Mouse (Mus musculus): ENCODE results near the gene Hist1h2ae.
"Not testable (repeated sequence)": the region's sequence is repeated elsewhere in the genome, so short reads cannot be mapped to it uniquely, and the experiment has no call there.

Gene Hist1h2ae

GRCm38 (mm10) chr13:23570261-23571021, 579 bp downstream of the Hist1h2ae start:
- in situ Hi-C loops (cut with MboI, MseI): loop anchor here (5.0 to 25.0 kb wide), 5 partner anchors 112 to 1853 kb away; partner anchors contain the start of genes Hist1h2ac (in 1 of the 2), Hist1h2ah (in 1 of the 2), Hist1h2ai (in 1 of the 2) and Hist1h2ao (in 1 of the 2)

GRCm38 (mm10) chr13:23564482-23564881, 6.5 kb downstream of the Hist1h2ae start:
- in situ Hi-C loops (cut with MboI, MseI): loop anchor here in 1 of 2 experiments (25.0 kb wide), 1 partner anchor 1752 kb away; the partner anchor contains the start of genes Hist1h2ao, Hist1h2bq and Hist1h4m

- in situ Hi-C loops (cut with MboI, MseI): loop anchor here in 1 of 2 experiments (25.0 kb wide), 1 partner anchor 1751 kb away; the partner anchor contains the start of genes Hist1h2ao, Hist1h2bq and Hist1h4m
Observed at GRCm38 (mm10) chr13:23562699-23563462, 8.1 kb downstream of the Hist1h2ae start.

- in situ Hi-C loops (cut with MboI, MseI): loop anchor here in 1 of 2 experiments (25.0 kb wide), 1 partner anchor 1750 kb away; the partner anchor contains the start of genes Hist1h2ao, Hist1h2bq and Hist1h4m
Observed at GRCm38 (mm10) chr13:23561883-23562659, 8.9 kb downstream of the Hist1h2ae start, which contains the start of gene Hist1h3e. TSS of gene Hist1h3e (minus strand) at chr13:23562369.

- in situ Hi-C loops (cut with MboI, MseI): loop anchor here in 1 of 2 experiments (25.0 kb wide), 1 partner anchor 1749 kb away; the partner anchor contains the start of genes Hist1h2ao, Hist1h2bq and Hist1h4m
Observed at GRCm38 (mm10) chr13:23561531-23561882, 9.5 kb downstream of the Hist1h2ae start.

GRCm38 (mm10) chr13:23560699-23561098, 10.3 kb downstream of the Hist1h2ae start:
- in situ Hi-C loops (cut with MboI, MseI): loop anchor here in 1 of 2 experiments (25.0 kb wide), 1 partner anchor 1748 kb away; the partner anchor contains the start of genes Hist1h2ao, Hist1h2bq and Hist1h4m

- in situ Hi-C loops (cut with MboI, MseI): loop anchor here (10.0 to 25.0 kb wide), 2 partner anchors 1512 to 1745 kb away; partner anchors contain the start of genes Hist1h2ag (in 1 of the 2), Hist1h2ao (in 1 of the 2), Hist1h2bj (in 1 of the 2) and Hist1h2bq (in 1 of the 2)
Observed at GRCm38 (mm10) chr13:23556906-23557305, 14.1 kb downstream of the Hist1h2ae start.

GRCm38 (mm10) chr13:23555839-23556416, 15.1 kb downstream of the Hist1h2ae start:
- in situ Hi-C loops (cut with MboI, MseI): loop anchor here (10.0 to 25.0 kb wide), 2 partner anchors 1511 to 1744 kb away; partner anchors contain the start of genes Hist1h2ag (in 1 of the 2), Hist1h2ao (in 1 of the 2), Hist1h2bj (in 1 of the 2) and Hist1h2bq (in 1 of the 2)

GRCm38 (mm10) chr13:23554925-23555838, 15.8 kb downstream of the Hist1h2ae start:
- in situ Hi-C loops (cut with MboI, MseI): loop anchor here (10.0 to 25.0 kb wide), 2 partner anchors 1510 to 1743 kb away; partner anchors contain the start of genes Hist1h2ag (in 1 of the 2), Hist1h2ao (in 1 of the 2), Hist1h2bj (in 1 of the 2) and Hist1h2bq (in 1 of the 2)

- in situ Hi-C loops (cut with MboI, MseI): loop anchor here (10.0 to 25.0 kb wide), 2 partner anchors 1510 to 1742 kb away; partner anchors contain the start of genes Hist1h2ag (in 1 of the 2), Hist1h2ao (in 1 of the 2), Hist1h2bj (in 1 of the 2) and Hist1h2bq (in 1 of the 2)
Observed at GRCm38 (mm10) chr13:23554393-23554792, 16.6 kb downstream of the Hist1h2ae start.

- in situ Hi-C loops (cut with MboI, MseI): loop anchor here (10.0 to 25.0 kb wide), 2 partner anchors 1508 to 1741 kb away; partner anchors contain the start of genes Hist1h2ag (in 1 of the 2), Hist1h2ao (in 1 of the 2), Hist1h2bj (in 1 of the 2) and Hist1h2bq (in 1 of the 2)
Observed at GRCm38 (mm10) chr13:23552962-23553361, 18.1 kb downstream of the Hist1h2ae start, which contains the start of gene Hist1h1d. TSS of gene Hist1h1d (plus strand) at chr13:23553262.

- in situ Hi-C loops (cut with MboI, MseI): loop anchor here (10.0 to 25.0 kb wide), 2 partner anchors 1507 to 1740 kb away; partner anchors contain the start of genes Hist1h2ag (in 1 of the 2), Hist1h2ao (in 1 of the 2), Hist1h2bj (in 1 of the 2) and Hist1h2bq (in 1 of the 2)
Observed at GRCm38 (mm10) chr13:23551931-23552914, 18.8 kb downstream of the Hist1h2ae start.

GRCm38 (mm10) chr13:23551146-23551834, 19.7 kb downstream of the Hist1h2ae start, which contains the start of gene Hist1h4f:
TSS of gene Hist1h4f (minus strand) at chr13:23551648.
- in situ Hi-C loops (cut with MboI, MseI): loop anchor here (10.0 to 25.0 kb wide), 2 partner anchors 1506 to 1739 kb away; partner anchors contain the start of genes Hist1h2ag (in 1 of the 2), Hist1h2ao (in 1 of the 2), Hist1h2bj (in 1 of the 2) and Hist1h2bq (in 1 of the 2)

GRCm38 (mm10) chr13:23550761-23551145, 20.3 kb downstream of the Hist1h2ae start:
- in situ Hi-C loops (cut with MboI, MseI): loop anchor here (10.0 to 25.0 kb wide), 2 partner anchors 1506 to 1738 kb away; partner anchors contain the start of genes Hist1h2ag (in 1 of the 2), Hist1h2ao (in 1 of the 2), Hist1h2bj (in 1 of the 2) and Hist1h2bq (in 1 of the 2)

- in situ Hi-C loops (cut with MboI, MseI): no loop called here
Observed at GRCm38 (mm10) chr13:23546694-23547093, 24.3 kb downstream of the Hist1h2ae start.

GRCm38 (mm10) chr13:23544787-23545120, 26.3 kb downstream of the Hist1h2ae start:
- in situ Hi-C loops (cut with MboI, MseI): not testable (repeated sequence)
